Mouse (Mus musculus) bone marrow macrophage, adult 2 months (primary cell): ENCODE measurements at regions not wholly inside any gene's neighbourhood (a gene's known extent, or its start where the extent isn't known, plus 50 kb on each side); places are given as distances from the start of the nearest gene placed in this dataset.

Experiments used
- H3K27ac ChIP-seq: 2 replicates; pipeline ENCODE4 v1.5.1; 2012; ENCODE audit warnings: low read depth, low read length; ENCODE audit not compliant: insufficient read depth
- H3K4me1 ChIP-seq: 2 replicates; pipeline ENCODE4 v1.6.1; 2012; ENCODE audit warnings: low read length; ENCODE audit not compliant: control insufficient read depth, insufficient read depth
- H3K4me3 ChIP-seq: 2 replicates; pipeline ENCODE4 v1.5.1; 2012; ENCODE audit warnings: mild to moderate bottlenecking, low read length, moderate library complexity; ENCODE audit not compliant: insufficient read depth
- CTCF ChIP-seq: IDR thresholded peaks from 2 replicates; pipeline ENCODE4 v1.5.1; 2012; ENCODE audit warnings: low read depth, mild to moderate bottlenecking, low read length, moderate library complexity
- POLR2A ChIP-seq: IDR thresholded peaks from 2 replicates; pipeline ENCODE4 v1.6.1; 2012; ENCODE audit warnings: mild to moderate bottlenecking, low read depth, low read length, borderline replicate concordance

GRCm38 (mm10) chr13:44398613-44399369, 330.5 kb upstream of the Jarid2 start:
- no peak for TF ChIP-seq CTCF
- no peak for TF ChIP-seq POLR2A
- H3K4me3 ChIP-seq, result no peak overlapping the region
- no peak overlapping the region for H3K27ac ChIP-seq
- peaks cover 2% of the 10 kb centered on the region; the same call in 1 of the 2 replicates for H3K4me1 ChIP-seq

- Histone ChIP-seq H3K4me1 (peaks cover 3% of the 10 kb centered on the region; the same call in 1 of the 2 replicates), H3K4me3 (no peak overlapping the region), H3K27ac (no peak overlapping the region)
- TF ChIP-seq POLR2A (no peak), CTCF (no peak)
Measured at GRCm38 (mm10) chr13:44399370-44399685, 329.9 kb upstream of the Jarid2 start.

DNA sequence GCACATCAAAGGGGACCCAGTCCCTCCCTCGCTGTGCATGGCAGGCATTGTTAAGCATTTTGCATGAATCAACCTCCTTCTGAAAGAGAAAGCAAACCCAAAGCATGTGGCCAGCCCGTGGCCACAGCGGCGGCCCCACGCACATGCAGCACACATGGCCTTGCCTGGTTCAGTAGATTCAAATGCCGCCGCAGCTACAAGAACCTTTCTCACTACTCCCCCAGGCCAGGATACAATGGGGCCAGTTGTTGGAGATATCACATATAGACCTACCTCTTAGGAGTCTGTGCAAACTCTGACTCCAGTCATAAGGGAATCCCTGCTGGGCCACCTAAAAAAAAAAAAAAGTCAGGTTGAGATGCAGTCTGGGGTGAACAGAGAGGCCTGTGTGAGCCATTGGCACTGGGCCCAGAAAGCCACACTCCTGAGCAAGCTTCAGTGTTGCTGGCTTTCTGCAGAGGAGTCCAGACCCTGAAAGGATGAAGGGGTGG, 329.4 kb upstream of the Jarid2 start:
- no peak overlapping the region for H3K27ac ChIP-seq
- peaks cover 3% of the 10 kb centered on the region; the same call in 1 of the 2 replicates for H3K4me1 ChIP-seq
- no peak for TF ChIP-seq POLR2A
- TF ChIP-seq CTCF, result no peak
- no peak overlapping the region for H3K4me3 ChIP-seq

- no peak for TF ChIP-seq CTCF
- TF ChIP-seq POLR2A, result no peak
- Histone ChIP-seq H3K27ac (no peak overlapping the region), H3K4me1 (peaks cover 9% of the 10 kb centered on the region), H3K4me3 (no peak overlapping the region)
Measured at GRCm38 (mm10) chr13:44404010-44404575, 325.2 kb upstream of the Jarid2 start.

- no peak overlapping the region for H3K27ac ChIP-seq
Measured at GRCm38 (mm10) chr13:44407307-44407706, 322.0 kb upstream of the Jarid2 start.

GRCm38 (mm10) chr13:44408619-44408959, 320.7 kb upstream of the Jarid2 start:
- no peak for TF ChIP-seq CTCF
- TF ChIP-seq POLR2A, result no peak
- Histone ChIP-seq H3K4me3 (no peak overlapping the region), H3K27ac (no peak overlapping the region), H3K4me1 (peaks cover 11% of the 10 kb centered on the region)

More at GRCm38 (mm10) chr13:44407307-44407706, 322.0 kb upstream of the Jarid2 start:
- Histone ChIP-seq H3K4me1 (peaks cover 11% of the 10 kb centered on the region), H3K4me3 (no peak overlapping the region)
- TF ChIP-seq CTCF (no peak), POLR2A (no peak)

DNA sequence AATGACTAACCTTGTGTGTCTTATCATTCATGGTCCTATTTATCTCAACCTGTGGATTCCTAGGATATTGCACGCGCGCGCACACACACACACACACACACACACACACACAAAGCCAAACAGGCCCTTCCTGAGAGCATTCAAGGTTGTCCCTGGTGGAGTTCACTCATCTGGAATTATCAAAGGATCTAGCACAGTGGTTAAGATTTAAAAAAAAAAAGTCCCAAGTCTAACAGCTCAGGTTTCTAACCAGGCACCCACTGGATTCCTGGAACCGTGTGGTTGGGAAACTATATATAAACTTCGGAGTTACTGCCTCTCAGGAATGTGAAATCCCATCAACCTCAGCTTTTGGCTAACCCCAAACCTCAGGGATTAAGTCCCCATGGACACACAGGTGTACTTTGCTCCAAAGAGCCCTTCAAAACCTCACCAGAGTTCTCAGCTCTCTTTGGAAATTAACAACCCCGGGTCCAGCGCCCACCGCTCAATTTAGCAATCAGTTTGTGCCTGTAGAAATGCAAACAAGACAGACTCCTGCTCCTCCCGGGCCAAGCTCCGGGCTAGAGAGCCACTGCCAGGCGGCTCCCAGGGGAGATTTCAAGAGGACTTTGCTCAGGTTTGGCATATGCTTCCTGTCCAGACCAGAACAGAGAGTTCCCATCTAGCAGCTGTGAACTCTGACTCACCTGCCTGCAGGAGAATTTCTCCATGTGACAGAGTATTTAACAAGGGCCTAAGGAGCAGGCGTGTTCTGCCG, 320.1 kb upstream of the Jarid2 start:
- Histone ChIP-seq H3K27ac (no peak overlapping the region), H3K4me1 (peaks cover 8% of the 10 kb centered on the region), H3K4me3 (no peak overlapping the region)
- TF ChIP-seq POLR2A (no peak), CTCF (no peak)

GRCm38 (mm10) chr13:44409720-44410047, 319.6 kb upstream of the Jarid2 start:
- no peak overlapping the region for H3K4me3 ChIP-seq

GRCm38 (mm10) chr13:44411781-44412496, 317.3 kb upstream of the Jarid2 start:
- TF ChIP-seq CTCF (no peak), POLR2A (no peak)
- peaks cover 20% of the 10 kb centered on the region for H3K4me1 ChIP-seq
- no peak overlapping the region for H3K27ac ChIP-seq
- no peak overlapping the region for H3K4me3 ChIP-seq

More at GRCm38 (mm10) chr13:44409720-44410047, 319.6 kb upstream of the Jarid2 start:
- TF ChIP-seq CTCF (no peak), POLR2A (no peak)
- no peak overlapping the region for H3K27ac ChIP-seq
- H3K4me1 ChIP-seq, result peaks cover 12% of the 10 kb centered on the region
